ENCODE assay signal across 19 mouse cellular contexts in the genomic region with DNA sequence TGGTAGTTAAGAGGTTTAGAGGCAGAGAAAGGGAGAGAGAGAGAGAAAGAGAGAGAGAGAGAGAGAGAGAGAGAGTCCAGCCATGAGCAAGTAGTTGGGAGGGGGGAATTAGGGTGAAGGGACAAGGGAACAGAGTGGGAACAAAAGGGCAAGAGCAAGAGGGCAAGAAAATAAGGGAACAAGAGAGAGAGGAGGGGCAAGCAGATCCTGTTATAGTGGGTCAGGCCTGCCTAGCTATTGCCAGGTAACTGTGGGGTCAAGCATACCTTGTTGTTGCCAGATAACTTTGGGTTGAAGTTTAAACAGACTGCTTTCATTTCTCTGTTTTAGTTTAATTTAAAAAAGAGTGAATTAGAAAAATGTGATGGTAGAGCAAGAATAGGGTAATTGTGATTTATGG. TPM values are rescaled to one million over a fixed set of nuclear protein-coding genes. Genes with fewer than 3 reads are reported as not detected.
"Had no signal": no experiment of that assay in that cellular context is flagged by ENCODE, and none has a peak within 500 bp of the region (broad histone marks: within the 10 kb centered on the region; RNA-seq: fewer than 3 reads in every experiment).

No protein-coding gene starts in this region.

RNA-seq across cellular contexts. Expression of a gene that starts 44.4 kb away (rescaled TPM):
- polyA plus RNA-seq: cortical plate, adult 2 months; embryonic facial prominence, embryonic 10.5 days; embryonic facial prominence, embryonic 11.5 days; embryonic facial prominence, embryonic 12.5 days; embryonic facial prominence, embryonic 13.5 days; embryonic facial prominence, embryonic 14.5 days; embryonic facial prominence, embryonic 15.5 days; erythroblast, embryonic 14.5 days; forebrain, embryonic 10.5 days; forebrain, embryonic 11.5 days; forebrain, embryonic 12.5 days; forebrain, embryonic 13.5 days; forebrain, embryonic 14.5 days; forebrain, embryonic 15.5 days; forebrain, embryonic 16.5 days; forebrain, postnatal 0 days; frontal cortex, adult 2 months; gonadal fat pad, adult 2 months; heart, adult 2 months had no signal
